Mouse (Mus musculus) bone marrow macrophage, adult 2 months (primary cell): ENCODE measurements around the gene Mccc2.

Experiments used
- CTCF ChIP-seq: IDR thresholded peaks from 2 replicates; pipeline ENCODE4 v1.5.1; 2012; ENCODE audit warnings: low read depth, mild to moderate bottlenecking, low read length, moderate library complexity
- POLR2A ChIP-seq: IDR thresholded peaks from 2 replicates; pipeline ENCODE4 v1.6.1; 2012; ENCODE audit warnings: mild to moderate bottlenecking, low read depth, low read length, borderline replicate concordance

GRCm38 (mm10) chr13:99983320-99983719 is 32.1 kb downstream of the Mccc2 start:
- TF ChIP-seq POLR2A (no peak), CTCF (no peak)
